Comparison of ENCODE assay signal across 21 mouse cellular contexts in the genomic region with DNA sequence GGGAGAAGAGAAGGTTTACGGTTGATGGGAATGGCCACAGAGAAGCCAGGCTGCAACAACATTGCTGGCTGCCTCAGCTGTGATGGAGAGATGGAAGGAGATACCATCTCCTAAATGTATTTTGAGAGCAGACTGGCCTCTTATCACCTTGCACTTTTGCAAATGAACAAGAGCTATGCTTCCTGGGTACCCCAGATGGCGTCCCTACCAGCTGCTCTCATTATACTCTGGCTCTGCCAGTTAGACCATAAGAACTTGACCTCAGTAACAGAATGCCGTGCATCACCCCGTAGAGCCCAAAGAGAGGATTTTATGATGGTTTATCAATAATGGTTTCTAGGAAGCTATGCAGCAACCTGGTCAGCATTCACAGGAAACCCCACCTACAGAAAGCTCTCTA.
DNase-seq lines count a peak whose midpoint lies in the region; ATAC-seq and TF ChIP-seq lines count a peak whose summit lies in the region.
"Had no signal": no experiment of that assay in that cellular context is flagged by ENCODE, and none has a peak within 500 bp of the region (broad histone marks: within the 10 kb centered on the region; RNA-seq: fewer than 3 reads in every experiment).

No protein-coding gene starts in this region.

- no peak overlapping the region for H3K4me3 ChIP-seq in hindbrain, postnatal 0 days (ENCODE audit: low read length)
- no peak overlapping the region for H3K4me3 ChIP-seq in hindbrain, embryonic 16.5 days (ENCODE audit: low read length)
- no peak overlapping the region for H3K4me3 ChIP-seq in midbrain, postnatal 0 days (ENCODE audit: low read depth, low read length)
- H3K4me3 ChIP-seq in midbrain, embryonic 13.5 days (replicated peaks), result no peak overlapping the region

- H3K9ac ChIP-seq in hindbrain, postnatal 0 days (replicated peaks; ENCODE audit: low read length), result no peak overlapping the region
- H3K9ac ChIP-seq in hindbrain, embryonic 16.5 days (ENCODE audit: low read depth, low read length), result no peak overlapping the region
- no peak overlapping the region for H3K9ac ChIP-seq in midbrain, postnatal 0 days (replicated peaks; ENCODE audit: low read length, poor library complexity, severe bottlenecking)
- H3K9ac ChIP-seq in midbrain, embryonic 13.5 days (replicated peaks), result no peak overlapping the region

- peak; percentile 54 to 56 for DNase-seq in cerebellum, postnatal 10 days
- no peak for DNase-seq in cerebellum, postnatal 36 days
- DNase-seq in hindbrain, postnatal 0 days (ENCODE audit: low spot score), result peak; percentile 17
- peak; percentile 39 for DNase-seq in midbrain, postnatal 0 days (ENCODE audit: low spot score)
- DNase-seq: adrenal gland, adult 2 months; adrenal gland, adult 8-10 months; adrenal gland, postnatal 10 days; adrenal gland, postnatal 14 days; adrenal gland, postnatal 25 days; adrenal gland, postnatal 36 days; B cell, adult 2 months; cerebellum, adult 11 months; cerebellum, adult 11-12 months; cerebellum, adult 18-20 months had no signal

- 70% methylated on average over 4 of the region's 4 CpGs for WGBS in hindbrain, postnatal 0 days
- WGBS in hindbrain, embryonic 16.5 days, result 74% methylated on average over 4 of the region's 4 CpGs
- WGBS in midbrain, postnatal 0 days, result 86% methylated on average over 4 of the region's 4 CpGs
- WGBS in midbrain, embryonic 13.5 days, result 92% methylated on average over 4 of the region's 4 CpGs

- H3K4me1 ChIP-seq in hindbrain, postnatal 0 days (ENCODE audit: insufficient read depth, low read length), result peaks cover 18% of the 10 kb centered on the region
- peaks cover 17% of the 10 kb centered on the region for H3K4me1 ChIP-seq in hindbrain, embryonic 16.5 days (ENCODE audit: control insufficient read depth, insufficient read depth, low read depth, low read length)
- H3K4me1 ChIP-seq in midbrain, postnatal 0 days (ENCODE audit: insufficient read depth, low read length), result no peaks in the 10 kb centered on the region
- H3K4me1 ChIP-seq in midbrain, embryonic 13.5 days (replicated peaks), result peaks cover 29% of the 10 kb centered on the region

- H3K27ac ChIP-seq in hindbrain, postnatal 0 days, result peak overlapping the region; percentile 33; the same call in 1 of the 2 replicates
- H3K27ac ChIP-seq in hindbrain, embryonic 16.5 days (ENCODE audit: low read depth, low read length), result no peak overlapping the region
- H3K27ac ChIP-seq in midbrain, postnatal 0 days (ENCODE audit: low read depth, low read length), result no peak overlapping the region
- H3K27ac ChIP-seq in midbrain, embryonic 13.5 days, result no peak overlapping the region

- H3K36me3 ChIP-seq in hindbrain, postnatal 0 days (ENCODE audit: insufficient read depth, low read length), result no peaks in the 10 kb centered on the region
- no peaks in the 10 kb centered on the region for H3K36me3 ChIP-seq in hindbrain, embryonic 16.5 days (ENCODE audit: control insufficient read depth, insufficient read depth, low read length)
- H3K36me3 ChIP-seq in midbrain, postnatal 0 days (ENCODE audit: insufficient read depth, low read length), result no peaks in the 10 kb centered on the region
- H3K36me3 ChIP-seq in midbrain, embryonic 13.5 days, result no peaks in the 10 kb centered on the region
- H3K36me3 ChIP-seq: G1E had no signal

- no peak overlapping the region for H3K4me2 ChIP-seq in hindbrain, postnatal 0 days (ENCODE audit: low read depth, low read length)
- no peak overlapping the region for H3K4me2 ChIP-seq in hindbrain, embryonic 16.5 days (ENCODE audit: low read length)
- no peak overlapping the region for H3K4me2 ChIP-seq in midbrain, postnatal 0 days (ENCODE audit: low read depth, low read length, poor library complexity, severe bottlenecking)
- H3K4me2 ChIP-seq in midbrain, embryonic 13.5 days (replicated peaks), result no peak overlapping the region

- no peak for ATAC-seq in hindbrain, postnatal 0 days
- ATAC-seq in hindbrain, embryonic 16.5 days, result no peak
- no peak for ATAC-seq in midbrain, postnatal 0 days (ENCODE audit: low FRiP score)
- no peak for ATAC-seq in midbrain, embryonic 13.5 days
- ATAC-seq: activated CD4-positive, CD25-positive, alpha-beta regulatory T cell, adult 4 months; CD4-positive, CD25-positive, alpha-beta regulatory T cell, adult 4 months; Patski had no signal

- H3K9me3 ChIP-seq in hindbrain, postnatal 0 days (ENCODE audit: low read length), result no peaks in the 10 kb centered on the region
- H3K9me3 ChIP-seq in hindbrain, embryonic 16.5 days (ENCODE audit: control insufficient read depth, low read length), result no peaks in the 10 kb centered on the region
- no peaks in the 10 kb centered on the region for H3K9me3 ChIP-seq in midbrain, postnatal 0 days (ENCODE audit: low read length)
- no peaks in the 10 kb centered on the region for H3K9me3 ChIP-seq in midbrain, embryonic 13.5 days

- no peaks in the 10 kb centered on the region for H3K27me3 ChIP-seq in hindbrain, postnatal 0 days (ENCODE audit: insufficient read depth, low read length)
- H3K27me3 ChIP-seq in hindbrain, embryonic 16.5 days (replicated peaks; ENCODE audit: control insufficient read depth, insufficient read depth, low read length), result no peaks in the 10 kb centered on the region
- H3K27me3 ChIP-seq in midbrain, postnatal 0 days (ENCODE audit: insufficient read depth, low read length), result no peaks in the 10 kb centered on the region
- 0 out of 2 replicates have a peak, but pooled peaks cover 2% of the 10 kb centered on the region for H3K27me3 ChIP-seq in midbrain, embryonic 13.5 days
- H3K27me3 ChIP-seq: CH12.LX, Patski had no signal

- TF ChIP-seq CTCF in hindbrain, postnatal 0 days (IDR thresholded peaks at IDR 0.05; ENCODE audit: low read depth), result no peak
- TF ChIP-seq CTCF in midbrain, postnatal 0 days (IDR thresholded peaks at IDR 0.05), result no peak

Comparison
In these comparisons a context has a peak if more than half of its experiments do, and no peak if none do; other contexts are left out.
1. DNase-seq: peak in cerebellum, postnatal 10 days (2 of 2), hindbrain, postnatal 0 days (single experiment) and midbrain, postnatal 0 days (single experiment); none in cerebellum, postnatal 36 days (0 of 2).